18 mouse cellular contexts compared by ENCODE assay signal in the genomic region with DNA sequence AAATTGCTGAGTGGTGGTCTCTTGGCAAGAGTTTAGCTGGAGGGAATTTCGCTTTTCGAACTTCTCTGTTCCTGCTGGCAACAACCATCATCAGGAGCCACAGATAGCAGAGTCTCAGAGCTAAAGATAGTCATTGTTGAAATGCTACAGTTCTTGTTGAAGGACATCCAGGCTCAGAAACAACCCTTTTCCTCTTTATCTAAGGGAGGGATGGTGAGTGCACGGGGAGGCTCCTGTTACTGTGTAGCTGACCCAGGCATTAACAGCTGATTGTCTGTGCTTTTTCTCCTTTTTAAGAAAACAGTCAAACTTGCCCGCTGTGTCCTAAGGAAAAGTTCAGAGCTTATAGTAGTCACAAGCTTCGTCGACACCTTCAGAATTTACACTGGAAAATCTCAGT.
"Had no signal": no experiment of that assay in that cellular context is flagged by ENCODE, and none has a peak within 500 bp of the region (broad histone marks: within the 10 kb centered on the region; RNA-seq: fewer than 3 reads in every experiment).

No protein-coding gene starts in this region.

- ATAC-seq: midbrain, embryonic 16.5 days had no signal

- H3K9ac ChIP-seq: kidney, embryonic 15.5 days; liver, embryonic 13.5 days; midbrain, embryonic 12.5 days; neural tube, embryonic 13.5 days; stomach, embryonic 15.5 days had no signal

- H3K9me3 ChIP-seq: kidney, embryonic 15.5 days; liver, embryonic 13.5 days; midbrain, embryonic 12.5 days; neural tube, embryonic 13.5 days; stomach, embryonic 15.5 days had no signal

- H3K4me2 ChIP-seq: kidney, embryonic 15.5 days; liver, embryonic 13.5 days; midbrain, embryonic 12.5 days; neural tube, embryonic 13.5 days; stomach, embryonic 15.5 days had no signal

- H3K27me3 ChIP-seq: kidney, embryonic 15.5 days; liver, embryonic 13.5 days; midbrain, embryonic 12.5 days; neural tube, embryonic 13.5 days; stomach, embryonic 15.5 days had no signal

- H3K4me1 ChIP-seq: kidney, embryonic 15.5 days; midbrain, embryonic 12.5 days; stomach, embryonic 15.5 days had no signal

- DNase-seq: kidney, postnatal 10 days; kidney, postnatal 36 days; layer of hippocampus, postnatal 36 days; liver, embryonic 13.5 days; lung, adult 2 months; lung, postnatal 14 days; lung, postnatal 4 days; retina, postnatal 1 day; right cerebral cortex, postnatal 25 days; spleen, adult 18-20 months; thymus, postnatal 25 days had no signal

- H3K27ac ChIP-seq: kidney, embryonic 15.5 days; left cerebral cortex, adult 2 months; liver, embryonic 13.5 days; midbrain, embryonic 12.5 days; neural tube, embryonic 13.5 days; stomach, embryonic 15.5 days had no signal

- H3K4me3 ChIP-seq: kidney, embryonic 15.5 days; left cerebral cortex, adult 2 months; liver, embryonic 13.5 days; midbrain, embryonic 12.5 days; myocyte; neural tube, embryonic 13.5 days; stomach, embryonic 15.5 days had no signal
